Mouse (Mus musculus) granulocyte monocyte progenitor cell, adult 5-6 weeks (primary cell): ENCODE measurements around the gene Rs1. TPM values are rescaled to one million over a fixed set of nuclear protein-coding genes. Genes with fewer than 3 reads are reported as not detected.
"Not testable (repeated sequence)": the region's sequence is repeated elsewhere in the genome, so short reads cannot be mapped to it uniquely, and the experiment has no call there.

Source experiments
- ATAC-seq: replicated peaks from 2 replicates; pipeline ENCODE4 v1.8.0; 2016; ENCODE audit warnings: mild to moderate bottlenecking, moderate TSS enrichment, inconsistent platforms; ENCODE audit not compliant: poor library complexity, severe bottlenecking
- total RNA-seq, 2 experiments: library from RNA; stranded (forward) in 1 of 2; stranded (reverse) in 1 of 2; fragments of 200-712, 200-1000 nt in 1 of 2; fragments of >200 nt in 1 of 2; fragmentation: Nextera tagmentation in 1 of 2; gene quantifications; 2 replicates each; pipeline ENCODE4 v1.2.3; 2014 to 2017

Rs1 gene
- total RNA-seq (2014; fragmentation: Nextera tagmentation) (not detected in 2 replicates), total RNA-seq (2017) (not detected in 2 replicates)

DNA sequence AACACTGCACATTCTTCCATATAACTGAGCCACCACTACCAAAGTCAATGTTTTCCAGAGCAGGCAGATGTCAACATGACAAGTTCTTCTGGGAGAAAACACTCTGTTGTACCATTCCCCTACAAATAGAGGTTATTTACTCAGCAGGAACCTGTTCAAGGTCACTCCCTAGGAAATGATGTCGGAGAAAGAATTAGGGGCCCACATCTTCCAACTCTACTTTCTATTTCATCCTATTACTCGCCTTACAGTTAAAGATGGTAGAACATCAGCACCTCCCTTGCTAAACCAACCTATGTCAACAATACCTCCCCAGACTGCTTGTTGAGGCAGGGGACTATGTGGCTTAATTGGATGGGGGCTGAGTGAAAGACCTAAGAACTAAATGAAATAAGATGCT lies at the start of gene Rs1:
Rs1 (plus strand) TSS at position 301 of the 400 bp plus-strand sequence.
- no peak for ATAC-seq

DNA sequence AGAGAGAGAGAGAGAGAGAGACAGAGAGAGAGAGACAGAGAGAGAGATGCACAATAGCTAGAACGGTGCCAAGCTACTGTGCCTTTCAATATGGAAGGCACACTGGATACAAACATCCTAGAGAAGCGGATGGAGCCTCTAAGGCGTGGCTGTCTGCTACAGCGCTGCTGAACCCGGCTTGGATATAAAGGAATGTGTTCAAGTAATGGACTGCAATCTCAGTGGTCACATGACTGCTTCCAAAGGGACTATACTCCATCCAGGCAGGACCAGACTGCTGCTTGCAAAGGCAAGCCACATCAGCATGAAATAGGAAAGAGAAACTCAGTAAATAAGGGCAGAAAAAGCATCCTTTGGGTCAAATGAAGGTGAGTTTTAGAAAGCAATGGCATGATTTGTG lies 32.2 kb upstream of the Rs1 start, which contains the start of gene Ppef1:
Ppef1 (minus strand) TSS at position 116 of the 400 bp plus-strand sequence.
- no peak for ATAC-seq

DNA sequence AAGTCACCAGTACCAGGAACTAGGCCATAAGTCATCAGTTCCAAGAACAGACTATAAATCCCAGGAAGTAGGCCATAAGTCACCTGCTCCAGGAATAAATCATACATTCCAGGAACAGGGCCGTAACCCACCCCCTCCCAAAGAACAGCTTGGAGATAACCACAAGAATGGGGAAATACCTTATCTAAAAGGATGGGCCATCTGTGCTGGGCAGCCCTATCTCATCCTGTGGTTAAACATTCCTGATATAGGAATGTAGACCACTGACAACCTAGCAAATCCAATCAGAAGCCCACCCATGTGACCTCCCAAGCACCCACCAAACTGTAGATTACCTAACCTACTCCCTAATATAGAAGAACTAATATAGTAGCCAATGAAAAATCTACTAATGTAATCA lies 22.4 kb upstream of the Rs1 start:
- no peak for ATAC-seq

DNA sequence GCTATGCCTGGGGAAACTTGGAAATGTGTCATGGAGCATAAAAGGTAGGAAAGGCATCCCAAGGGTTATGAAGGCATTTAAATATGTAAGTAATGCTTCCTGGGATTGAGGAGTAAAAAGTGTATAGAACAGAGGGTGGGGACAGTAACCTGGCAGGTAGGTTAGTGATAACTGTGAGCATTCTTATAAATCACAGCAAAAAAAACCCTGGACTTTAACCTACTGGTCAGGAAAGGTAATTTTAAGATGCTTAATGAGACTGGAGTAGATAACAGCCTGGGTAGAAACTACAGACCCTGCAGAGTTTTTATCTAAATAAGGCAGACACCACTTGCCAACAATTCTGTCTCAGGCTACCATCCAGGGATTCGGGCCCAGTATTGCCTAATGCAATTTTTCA lies 19.2 kb upstream of the Rs1 start:
- ATAC-seq: no peak

DNA sequence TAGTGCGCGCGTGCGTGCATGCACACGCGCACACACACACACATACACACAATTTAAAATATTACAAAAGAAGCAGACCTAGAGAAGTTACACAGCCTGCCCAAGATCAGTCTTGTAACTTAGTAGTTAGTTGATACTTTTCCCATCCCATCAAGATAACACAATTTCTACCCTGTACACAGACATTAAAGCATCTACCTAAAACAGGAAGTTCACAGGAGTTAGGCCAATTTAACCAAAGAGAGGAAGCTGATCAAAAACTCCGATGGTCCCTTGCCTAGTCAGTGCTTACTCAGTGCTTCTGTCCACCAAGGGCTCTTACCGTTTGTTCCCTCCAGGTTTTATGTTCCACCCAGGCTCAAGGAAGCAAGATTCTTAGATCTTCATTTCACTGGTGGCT lies 17.0 kb upstream of the Rs1 start:
- ATAC-seq: peak; percentile 33; the same call in 1 of the 2 replicates

DNA sequence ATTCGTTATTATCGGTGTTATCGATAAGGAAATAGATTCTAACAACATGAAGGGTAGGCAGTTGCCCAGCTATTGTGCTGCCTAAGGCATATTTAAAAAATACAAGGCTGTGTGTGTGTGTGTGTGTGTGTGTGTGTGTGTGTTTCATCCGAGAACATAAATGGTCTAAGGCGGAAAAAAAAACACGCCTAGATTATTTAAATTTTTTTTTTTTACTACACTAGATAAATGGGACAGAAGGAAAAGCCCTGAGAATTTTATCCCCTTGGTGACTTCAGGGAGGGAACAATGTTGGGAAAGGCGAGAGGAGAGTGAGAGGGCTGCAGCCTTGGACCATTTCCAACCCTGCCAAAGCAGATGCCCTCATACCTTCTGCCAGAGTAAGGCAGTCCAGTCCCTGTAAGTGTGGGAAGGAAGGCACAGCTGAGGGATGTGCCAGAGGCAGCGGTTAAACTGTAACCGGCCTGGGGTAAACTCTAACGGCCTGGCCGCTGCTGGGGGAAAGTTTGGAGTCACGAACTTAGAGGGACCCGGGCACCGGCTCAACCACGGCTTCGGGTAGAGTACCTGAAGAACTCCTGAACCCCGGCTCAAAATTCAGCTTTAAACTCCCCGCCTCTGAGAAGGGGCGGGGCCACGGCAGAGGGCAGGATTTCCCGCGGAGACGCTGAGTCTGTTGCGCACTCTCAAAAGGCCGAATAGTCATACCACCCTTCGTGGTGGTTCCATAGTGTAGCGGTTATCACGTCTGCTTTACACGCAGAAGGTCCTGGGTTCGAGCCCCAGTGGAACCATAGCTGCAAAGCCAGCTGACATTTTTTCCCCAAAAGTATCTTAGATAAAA lies 2.2 kb upstream of the Rs1 start:
- peak; percentile 99 for ATAC-seq

DNA sequence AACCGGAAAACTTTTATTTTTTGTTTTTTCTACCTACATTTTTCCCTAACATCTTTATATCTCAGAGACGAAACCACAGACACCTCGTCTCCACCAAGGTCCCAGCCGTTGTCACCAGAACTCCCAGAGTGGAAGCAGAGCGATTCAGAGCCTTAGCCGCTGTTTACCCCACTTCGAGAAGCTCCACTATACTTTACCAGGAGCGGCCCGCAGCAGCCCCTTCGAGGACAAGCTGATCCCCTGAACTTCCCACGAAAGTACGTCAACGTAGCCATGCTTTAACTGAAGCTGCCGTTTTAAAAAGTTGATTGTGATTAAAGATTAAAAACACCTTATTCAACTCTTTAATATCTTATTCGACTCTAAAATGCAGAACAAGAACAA lies 1.6 kb upstream of the Rs1 start:
- peak; percentile 66 for ATAC-seq

DNA sequence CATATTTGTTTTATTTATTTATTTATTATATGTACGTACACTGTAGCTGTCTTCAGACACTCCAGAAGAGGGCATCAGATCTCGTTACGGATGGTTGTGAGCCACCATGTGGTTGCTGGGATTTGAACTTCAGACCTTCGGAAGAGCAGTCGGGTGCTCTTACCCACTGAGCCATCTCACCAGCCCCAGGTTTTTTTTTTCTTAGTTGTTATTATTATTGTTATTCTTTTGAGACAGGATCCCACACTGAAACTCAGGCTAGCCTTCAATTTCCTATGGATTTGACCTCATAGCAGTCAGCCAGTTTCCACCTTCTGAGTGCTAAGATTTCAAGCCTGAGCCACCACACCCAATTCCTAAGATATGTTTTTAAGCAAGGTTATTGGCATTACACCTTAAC lies 1.8 kb downstream of the Rs1 start:
- not testable (repeated sequence) for ATAC-seq

DNA sequence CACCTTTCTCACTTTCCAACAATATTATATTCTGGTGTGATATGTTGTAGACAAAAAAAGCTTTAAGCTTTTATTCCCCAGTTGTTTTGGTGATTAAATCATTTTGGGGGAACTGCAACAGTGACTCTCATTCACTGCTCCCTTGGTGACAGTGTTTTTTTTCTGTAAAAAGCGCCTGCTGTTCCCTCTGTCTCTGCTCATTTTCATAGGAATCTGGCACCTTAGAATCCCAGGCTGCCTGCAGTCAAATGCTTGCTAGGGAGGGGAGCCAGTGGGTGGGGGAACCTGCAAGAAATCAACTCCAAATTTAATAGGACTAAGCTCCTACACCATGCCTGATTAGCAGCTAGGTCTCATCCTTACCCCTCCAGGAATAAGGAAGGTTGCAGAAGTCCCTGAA lies 5.2 kb downstream of the Rs1 start:
- no peak for ATAC-seq

DNA sequence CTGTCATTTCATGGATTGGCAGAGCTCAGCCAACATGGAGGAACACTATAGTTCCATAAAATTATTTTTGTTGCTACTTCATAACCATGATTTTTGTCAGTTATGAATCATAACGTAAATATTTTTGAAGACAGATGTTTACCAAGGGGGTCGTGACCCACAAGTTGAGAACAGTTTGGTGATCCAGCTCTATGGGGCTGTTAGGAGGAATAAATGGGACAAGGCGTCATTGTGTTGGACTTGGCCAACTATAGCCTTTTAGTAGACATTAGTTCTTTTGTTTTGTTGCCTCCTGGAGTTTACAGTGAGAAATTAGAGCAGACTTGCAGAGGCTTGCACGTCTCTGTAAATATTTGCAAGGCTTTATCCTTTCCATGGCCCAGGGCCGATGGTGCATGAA lies 14.5 kb downstream of the Rs1 start:
- no peak for ATAC-seq

DNA sequence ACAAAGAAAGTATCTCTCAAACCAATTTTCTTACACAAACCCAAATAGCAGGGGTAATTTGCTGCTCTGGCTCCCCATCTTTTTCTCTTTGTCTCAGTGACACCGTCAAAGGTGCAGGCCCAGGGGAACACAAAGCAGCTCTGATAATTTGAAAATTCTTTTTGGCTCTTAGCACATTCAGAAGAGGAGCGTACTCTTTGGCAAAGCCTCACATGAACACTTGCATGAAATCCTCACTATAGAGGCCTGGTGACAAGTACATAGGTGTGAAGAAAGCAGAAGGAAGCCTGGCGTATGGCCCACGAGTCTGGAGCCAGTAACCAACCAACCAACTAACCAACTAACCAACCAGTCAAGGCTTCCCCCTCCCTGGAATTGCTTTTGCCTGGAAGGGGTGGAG lies 27.1 kb downstream of the Rs1 start:
- no peak for ATAC-seq

DNA sequence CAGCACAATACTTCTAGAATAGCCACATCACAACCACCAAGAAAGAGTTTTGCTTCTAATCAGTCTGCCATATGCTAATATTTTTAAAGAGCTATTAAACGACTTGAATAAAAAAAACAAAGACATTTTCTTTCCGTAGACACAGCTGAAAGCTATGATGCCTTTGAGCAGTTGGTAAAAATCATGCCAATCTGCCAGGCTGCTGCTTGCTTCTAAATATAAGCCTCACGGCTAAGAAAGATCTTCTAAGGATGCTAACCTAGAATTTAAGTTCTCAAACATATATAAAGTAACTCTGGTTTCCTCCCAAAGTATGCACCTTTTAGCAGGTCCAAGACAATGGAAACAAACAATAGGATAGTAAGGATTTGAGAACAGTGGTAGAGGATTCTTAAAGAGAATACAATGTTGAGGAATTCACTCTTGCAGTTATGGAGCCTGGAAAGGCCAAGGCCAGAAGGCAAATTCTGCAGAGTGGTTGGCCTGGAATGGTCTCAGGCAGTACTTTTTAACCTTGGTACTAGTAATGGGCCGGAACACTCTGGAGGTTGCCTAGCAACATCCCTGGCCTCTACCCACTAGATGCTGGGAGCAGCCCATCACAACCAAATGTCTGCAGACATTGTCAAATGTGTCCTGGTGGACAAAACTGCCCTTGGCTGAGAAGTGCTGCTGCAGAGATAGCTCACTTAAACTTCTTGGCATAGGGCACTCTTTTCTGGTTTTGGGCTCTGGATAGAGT lies 36.8 kb downstream of the Rs1 start:
- no peak for ATAC-seq

DNA sequence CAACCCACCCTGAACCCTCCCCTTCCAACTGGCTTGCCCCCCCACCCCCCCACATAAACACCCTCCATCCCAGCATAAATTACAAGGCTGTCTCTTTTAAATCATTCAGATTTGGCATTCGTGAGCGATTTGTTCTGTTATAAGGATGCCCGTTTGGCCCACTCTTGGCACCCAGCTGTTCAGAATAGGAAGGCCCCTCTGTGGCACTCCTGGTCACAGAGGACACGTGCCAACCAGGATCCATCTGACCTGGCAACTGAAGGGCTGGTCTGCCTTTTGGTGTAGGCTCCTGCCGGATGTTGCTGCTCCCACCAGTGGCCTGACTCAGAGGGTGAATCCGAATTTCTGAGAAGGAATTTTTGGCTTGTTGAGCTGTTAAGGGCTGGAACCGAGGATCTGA lies 40.4 kb downstream of the Rs1 start:
- no peak for ATAC-seq

Other genes starting within 250 kb of the Rs1 start
- gene Ppef1, start 32.2 kb upstream of the Rs1 start, total RNA-seq (2014; fragmentation: Nextera tagmentation): not detected in 2 replicates
- gene Ppef1, start 32.2 kb upstream of the Rs1 start, total RNA-seq (2017): not detected in 2 replicates
- gene Gja6, start 139.0 kb downstream of the Rs1 start, total RNA-seq (2014; fragmentation: Nextera tagmentation): not detected in 2 replicates
- not detected in 2 replicates for gene Gja6, start 139.0 kb downstream of the Rs1 start, total RNA-seq (2017)
- 2.3 and 3.7 TPM in 2 replicates for gene Cdkl5, start 226.7 kb downstream of the Rs1 start, total RNA-seq (2014; fragmentation: Nextera tagmentation)
- 1.4 and 1.5 TPM in 2 replicates for gene Cdkl5, start 226.7 kb downstream of the Rs1 start, total RNA-seq (2017)